Mouse (Mus musculus): ENCODE results near the gene Pde4c.

The Pde4c gene

DNA sequence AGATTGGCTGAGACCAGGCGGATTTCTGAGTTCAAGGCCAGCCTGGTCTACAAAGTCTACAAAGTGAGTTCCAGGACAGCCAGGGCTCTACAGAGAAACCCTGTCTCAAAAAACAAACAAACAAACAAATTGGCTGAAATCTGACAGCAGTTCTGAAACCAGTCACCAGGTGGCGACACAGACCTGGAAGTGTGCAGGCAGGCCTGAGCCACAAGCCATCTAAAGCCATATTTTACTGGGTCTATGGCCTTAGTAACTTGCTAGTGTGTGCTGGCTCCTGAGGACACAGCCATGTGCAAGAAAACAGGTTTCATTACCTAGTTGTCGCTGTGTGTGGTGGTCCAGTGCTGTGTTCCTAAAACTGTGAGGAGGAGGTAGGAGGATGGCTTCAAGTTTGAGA, 2.8 kb upstream of the Pde4c start:
- no peak for DNase-seq (ENCODE audit: low spot score)

DNA sequence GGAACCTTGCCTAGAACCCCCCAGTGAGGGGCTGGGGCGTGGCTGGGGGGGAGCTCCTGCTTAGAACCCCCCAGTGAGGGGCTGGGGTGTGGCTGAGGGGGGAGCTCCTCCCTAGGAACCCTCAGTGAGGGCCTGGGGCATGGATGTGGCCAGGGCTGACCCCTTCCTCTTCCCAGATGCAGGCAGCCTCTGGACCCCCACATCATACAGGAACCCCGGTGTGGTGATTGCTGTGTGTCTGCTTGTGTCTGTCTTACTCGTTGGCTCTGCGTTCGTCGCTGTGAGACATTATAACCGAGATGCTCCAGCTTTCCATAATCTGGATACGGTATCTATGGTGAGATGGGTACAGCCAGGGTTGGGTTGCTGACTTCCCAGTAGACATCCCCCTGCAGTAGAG, 1.9 kb upstream of the Pde4c start:
- DNase-seq (ENCODE audit: low spot score), result no peak

DNA sequence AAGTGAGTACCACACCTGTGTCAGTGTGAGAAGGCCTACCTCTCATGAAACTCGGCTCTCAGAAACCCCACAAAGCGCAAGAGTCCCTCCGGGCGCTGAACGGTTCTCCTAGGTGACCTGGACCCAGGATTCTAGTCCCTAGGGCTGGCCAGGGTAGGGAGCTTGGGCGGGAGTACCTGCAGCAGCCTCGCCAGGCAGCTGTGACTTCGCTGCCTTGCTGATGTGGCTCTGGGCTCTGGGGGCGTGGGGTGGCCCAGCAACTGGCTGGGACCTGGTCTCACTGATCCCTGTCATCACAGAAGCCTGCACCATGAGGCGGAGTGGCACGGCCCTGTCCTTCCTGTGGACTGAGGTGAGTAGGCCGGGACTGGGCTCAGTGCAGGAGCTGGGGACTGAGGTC, 696 bp downstream of the Pde4c start:
- DNase-seq (ENCODE audit: low spot score), result no peak

DNA sequence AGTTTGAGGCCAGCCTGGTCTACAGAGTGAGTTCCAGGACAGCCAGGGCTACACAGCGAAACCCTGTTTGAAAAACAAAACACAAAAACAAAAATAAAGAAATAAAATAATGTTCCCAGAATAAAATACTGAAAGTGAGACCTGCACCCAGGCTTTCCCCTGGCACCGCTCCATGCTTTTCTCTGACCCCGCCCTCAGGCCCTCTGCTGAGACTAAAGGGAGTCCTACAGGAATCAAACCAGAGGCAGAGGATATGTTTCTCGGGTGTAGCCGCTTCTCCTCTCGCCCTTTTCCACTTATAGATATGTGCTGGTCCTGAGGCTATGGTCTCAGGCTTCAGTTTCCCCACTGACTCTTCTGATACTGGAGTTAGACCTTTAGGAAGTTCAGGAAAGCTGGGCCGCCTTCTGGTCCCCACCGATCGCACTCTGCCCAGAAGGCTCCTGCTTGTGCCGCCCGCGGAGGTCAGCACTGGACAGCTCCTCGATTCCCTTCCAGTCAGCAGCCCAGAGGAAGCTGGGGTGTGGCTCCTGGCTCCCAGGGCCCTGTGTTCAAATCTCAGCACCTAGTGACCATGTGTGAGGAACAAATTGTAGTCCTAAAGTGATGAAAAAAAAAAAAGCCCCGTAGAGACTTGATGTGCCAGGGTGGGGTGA, 2.4 kb downstream of the Pde4c start:
- no peak for DNase-seq (ENCODE audit: low spot score)

DNA sequence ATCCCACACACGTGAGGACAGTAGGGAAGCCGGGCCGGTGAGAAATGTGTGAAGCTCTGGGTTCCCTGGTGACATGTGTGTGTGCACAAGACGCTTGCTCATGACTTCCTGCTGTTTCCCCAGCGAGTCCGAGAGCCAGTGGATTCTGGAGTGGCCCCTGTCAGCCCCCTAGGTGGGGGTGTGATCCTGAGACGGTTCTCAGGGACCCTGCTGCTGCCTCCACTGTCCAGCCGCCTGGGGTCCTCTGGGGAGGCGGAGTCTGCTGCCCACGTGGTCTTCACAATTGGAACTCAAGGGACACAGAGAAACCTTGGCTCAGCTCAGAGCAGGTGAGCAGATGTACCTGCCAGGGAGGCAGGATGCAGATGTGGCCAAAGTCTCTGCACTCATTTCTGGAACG, 3.2 kb downstream of the Pde4c start:
- DNase-seq (ENCODE audit: low spot score), result no peak

DNA sequence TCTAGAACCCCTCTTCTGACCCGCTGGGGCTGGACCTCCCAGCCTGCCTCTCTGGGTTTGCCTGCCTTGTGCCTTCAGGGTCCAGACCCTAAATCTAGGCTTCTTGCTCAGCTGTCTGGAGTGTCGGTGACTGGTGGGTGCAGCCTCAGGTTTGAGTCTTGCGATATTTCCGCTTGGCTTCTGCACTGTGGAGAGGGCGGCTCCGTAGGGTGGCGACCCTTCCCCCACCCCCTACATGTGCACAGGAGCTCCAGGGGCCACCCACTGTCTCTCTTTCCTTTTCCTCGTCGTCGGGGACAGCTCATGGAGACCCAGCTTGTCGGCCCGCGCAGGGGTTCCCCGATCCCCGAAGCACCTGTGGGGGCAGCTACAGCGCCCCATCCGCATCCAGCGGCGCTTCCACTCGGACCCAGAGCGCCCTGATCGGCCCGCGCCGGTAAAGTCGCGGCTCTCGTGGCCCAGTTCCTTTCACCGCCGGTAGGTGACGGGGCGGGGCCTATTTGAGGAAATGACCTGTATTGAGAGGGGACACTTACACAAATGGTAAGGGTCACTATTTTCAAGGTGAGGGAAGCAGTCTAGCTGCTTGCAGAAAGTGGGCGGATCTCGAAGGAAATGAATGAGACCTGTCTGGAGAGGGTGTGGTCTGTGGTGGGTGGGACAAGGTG, 6.4 kb downstream of the Pde4c start:
- no peak for DNase-seq (ENCODE audit: low spot score)

DNA sequence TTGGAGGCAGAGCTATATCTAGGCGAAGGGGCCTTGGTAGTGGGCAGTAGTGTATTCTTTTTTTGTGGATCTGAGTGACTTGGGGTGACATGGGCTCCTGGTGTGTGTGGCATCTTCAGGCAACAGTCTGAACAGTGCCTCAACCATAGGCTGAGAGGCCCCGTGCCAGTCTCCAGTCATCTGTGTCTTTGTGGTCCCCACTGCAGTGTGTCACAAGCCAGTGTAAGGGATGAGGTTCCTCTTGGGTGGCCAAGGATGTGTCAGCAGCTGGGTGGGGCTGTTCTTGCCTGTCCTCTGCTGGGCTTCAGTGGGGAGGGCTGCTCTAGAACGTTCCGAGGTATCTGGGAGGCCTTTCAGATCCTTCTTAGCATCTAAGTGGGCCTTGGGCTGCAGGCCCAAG, 7.4 kb downstream of the Pde4c start:
- DNase-seq (ENCODE audit: low spot score), result no peak

DNA sequence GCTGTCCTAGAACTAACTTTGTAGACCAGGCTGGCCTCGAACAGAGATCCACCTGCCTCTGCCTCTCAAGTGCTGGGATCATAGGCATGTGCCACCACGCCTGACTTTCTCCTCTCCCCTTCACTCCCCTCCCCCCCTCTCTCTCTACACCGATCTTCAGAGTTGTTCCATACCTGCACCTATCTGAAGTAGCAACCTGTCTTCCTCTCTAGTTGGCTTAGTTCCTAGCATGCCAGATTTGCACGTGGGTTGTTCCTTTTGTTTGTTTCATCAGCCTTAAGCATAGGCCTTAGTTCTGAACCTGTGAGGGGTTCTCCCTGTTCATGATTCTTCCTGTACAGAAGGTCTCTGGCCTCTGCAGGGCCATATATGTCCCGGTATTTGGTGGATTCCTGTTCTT, 14.2 kb downstream of the Pde4c start:
- DNase-seq (ENCODE audit: low spot score), result no peak

DNA sequence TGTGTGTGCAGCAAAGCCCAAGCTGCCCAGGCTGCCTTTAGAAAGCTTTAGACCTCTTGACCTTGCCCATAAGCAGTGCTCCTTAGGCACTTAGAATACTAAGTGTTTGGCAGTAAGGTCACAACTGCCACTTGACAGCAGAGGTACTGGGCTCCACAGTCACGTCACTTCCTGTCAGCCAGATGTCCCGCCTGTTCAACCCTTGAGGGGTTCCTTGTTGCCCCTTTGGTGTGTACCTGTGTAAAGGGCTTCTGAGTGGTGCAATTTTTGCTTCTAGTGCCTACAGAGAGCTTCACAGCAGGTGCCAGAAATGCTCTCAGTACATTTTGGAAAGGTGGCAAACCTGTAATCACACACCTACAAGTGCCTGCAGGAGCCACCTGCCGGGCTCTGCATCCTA, 14.7 kb downstream of the Pde4c start:
- DNase-seq (ENCODE audit: low spot score), result no peak

DNA sequence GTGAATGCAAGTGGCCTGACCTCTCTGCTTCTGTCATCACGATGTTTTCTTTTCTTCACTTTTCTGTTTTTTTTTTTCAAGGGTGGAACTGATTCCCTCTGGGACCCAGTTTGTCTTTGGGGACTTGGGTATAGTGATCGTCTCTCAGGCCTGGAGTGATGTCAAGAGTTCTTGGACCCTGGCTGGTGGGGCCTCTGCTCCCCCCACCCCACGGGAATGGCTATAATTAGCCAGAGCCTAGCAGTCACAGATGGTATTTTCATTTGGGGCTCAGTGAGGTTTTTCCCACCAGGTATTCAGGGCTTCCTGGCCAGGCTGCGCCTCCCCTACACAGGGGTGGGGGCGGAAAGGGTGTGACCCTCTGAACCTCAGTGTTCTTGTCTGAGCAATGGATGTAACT, 18.1 kb downstream of the Pde4c start:
- DNase-seq (ENCODE audit: low spot score), result no peak

DNA sequence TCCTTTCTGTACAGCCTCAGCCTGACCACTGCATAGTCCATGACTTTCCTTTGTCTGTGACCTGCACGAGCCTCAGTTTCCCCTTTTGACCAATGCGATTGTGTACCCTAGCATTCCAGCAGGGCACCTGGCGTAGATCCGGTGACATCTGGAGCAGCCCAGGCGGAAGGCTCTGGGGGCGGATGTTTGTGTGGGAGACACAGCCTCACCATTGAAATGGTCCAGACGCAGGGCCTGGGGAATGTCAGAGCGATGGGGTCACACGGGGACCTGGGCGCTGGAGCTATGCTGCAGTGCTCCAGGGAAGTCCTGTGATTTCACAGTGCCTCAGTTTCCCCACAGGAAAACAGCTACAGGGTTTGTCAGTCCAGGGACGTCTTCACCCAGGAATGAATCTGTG, 18.7 kb downstream of the Pde4c start:
- no peak for DNase-seq (ENCODE audit: low spot score)

DNA sequence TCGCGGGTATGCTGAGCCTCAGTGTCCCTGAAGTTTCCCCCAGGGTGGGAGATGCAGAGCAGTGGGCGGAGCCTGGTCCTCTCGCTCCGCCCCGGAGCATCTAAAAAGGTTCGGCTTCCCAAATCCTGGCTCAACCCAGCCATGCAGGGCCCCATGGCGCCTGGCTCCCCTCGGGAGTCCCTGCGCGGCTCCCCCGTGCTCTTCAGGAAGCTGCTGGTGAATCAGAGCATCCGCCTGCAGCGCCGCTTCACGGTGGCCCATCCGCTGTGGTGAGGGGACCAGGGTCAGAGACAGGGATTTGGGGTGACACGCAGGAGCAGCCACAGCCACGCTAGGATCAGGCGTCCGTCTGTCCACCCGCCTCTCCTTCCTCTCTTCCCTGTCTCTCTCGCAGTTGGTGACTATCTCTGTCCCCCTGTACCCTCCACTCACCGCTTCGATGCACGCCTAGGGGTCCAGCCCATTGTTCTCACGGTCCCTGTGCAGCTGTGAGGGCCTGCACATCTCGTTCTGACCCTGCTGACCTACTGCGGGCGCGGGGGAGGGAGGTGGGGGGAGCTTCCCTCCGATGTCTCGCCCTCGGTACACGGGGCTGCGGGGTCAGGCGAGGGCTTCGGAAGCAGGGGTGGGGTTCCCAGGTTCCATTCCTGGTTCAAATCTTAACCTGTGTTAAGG, 19.6 kb downstream of the Pde4c start:
- no peak for DNase-seq (ENCODE audit: low spot score)

DNA sequence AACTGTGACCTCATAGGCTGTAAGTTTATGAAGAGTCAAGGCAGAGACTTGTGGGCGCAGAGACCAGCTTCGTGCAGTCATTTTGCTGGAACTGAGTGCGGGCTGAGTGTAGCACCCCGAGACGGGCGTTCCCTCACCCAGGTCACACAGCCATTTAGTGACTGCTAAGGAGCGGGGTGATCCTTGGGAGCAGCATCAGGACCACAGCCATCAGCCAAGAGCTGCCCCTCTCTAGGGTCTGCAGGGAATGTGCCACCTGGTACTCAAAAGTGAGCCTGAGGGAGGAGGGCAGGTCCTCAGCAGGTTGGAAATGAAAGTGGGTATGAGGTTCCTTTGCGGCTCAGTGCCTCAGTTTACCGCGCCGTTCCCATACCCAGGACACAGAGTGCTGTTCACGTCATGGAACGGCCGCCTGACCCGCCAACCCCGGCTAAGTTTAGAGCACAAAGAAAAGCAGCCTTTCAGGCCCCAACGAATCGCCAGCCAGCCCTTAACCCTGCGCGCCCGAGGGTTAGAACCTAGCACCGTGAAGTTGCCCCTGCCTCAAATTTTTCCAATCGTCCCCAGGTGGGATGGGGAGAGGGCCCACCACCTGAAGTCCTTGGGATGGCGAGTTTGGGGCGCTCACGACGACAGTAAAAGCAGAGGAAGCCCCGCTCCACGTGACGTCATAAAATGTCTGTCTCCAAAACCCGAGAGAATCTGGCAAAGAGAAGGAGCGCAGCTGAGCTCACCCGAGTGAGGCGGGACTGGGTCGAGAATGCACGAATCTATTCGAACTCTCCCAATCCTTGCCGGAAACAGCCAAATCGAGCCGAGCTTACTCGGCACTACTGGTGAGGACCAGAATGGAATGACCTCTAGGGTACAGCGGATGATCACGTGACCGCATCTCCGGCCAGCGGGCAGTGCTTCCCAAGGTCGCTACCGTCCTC, 20.4 kb downstream of the Pde4c start:
- DNase-seq (ENCODE audit: low spot score), result no peak

DNA sequence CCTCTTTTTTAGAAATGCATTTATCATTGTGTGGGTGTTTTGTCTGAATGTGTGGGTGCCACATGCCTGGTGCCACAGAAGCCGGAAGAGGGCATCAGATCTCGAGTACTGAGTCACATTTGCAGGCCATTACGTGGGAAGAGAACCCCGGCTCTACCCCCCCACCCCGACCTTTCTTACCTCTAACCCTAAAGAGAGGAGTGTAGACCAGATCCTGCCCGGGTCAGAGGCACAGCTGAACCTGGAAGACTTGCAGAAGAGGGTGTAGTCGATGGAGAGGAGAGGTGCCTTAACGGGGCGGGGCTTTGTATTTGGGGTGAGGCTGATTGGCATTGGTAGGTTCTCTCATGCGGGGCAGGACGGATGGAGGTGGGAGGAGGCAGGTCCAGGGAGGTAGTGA, 21.3 kb downstream of the Pde4c start:
- no peak for DNase-seq (ENCODE audit: low spot score)

DNA sequence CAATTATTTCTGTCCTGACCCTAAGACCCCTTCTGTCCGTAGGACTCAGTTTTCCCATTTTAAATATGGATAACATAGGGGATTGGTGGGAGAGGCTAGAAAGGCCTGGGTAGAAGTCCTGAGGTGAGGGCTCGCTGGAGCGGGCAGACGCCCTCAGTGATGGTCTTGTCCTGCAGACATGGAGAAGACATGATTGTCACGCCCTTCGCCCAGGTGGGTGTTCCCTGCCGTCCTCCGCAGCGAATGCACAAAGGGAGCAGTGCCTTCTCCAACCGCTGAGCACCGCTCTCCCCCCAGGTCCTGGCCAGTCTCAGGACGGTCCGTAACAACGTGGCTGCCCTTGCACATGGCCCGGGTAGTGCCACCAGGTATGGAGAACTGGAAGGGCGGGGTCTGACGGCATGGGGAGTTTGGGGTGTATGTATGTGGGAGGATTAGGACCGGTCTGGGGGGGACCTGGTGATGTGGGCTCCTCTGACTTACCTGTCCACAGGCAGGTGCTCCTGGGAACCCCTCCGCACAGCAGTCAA, 22.2 kb downstream of the Pde4c start:
- DNase-seq (ENCODE audit: low spot score), result no peak

DNA sequence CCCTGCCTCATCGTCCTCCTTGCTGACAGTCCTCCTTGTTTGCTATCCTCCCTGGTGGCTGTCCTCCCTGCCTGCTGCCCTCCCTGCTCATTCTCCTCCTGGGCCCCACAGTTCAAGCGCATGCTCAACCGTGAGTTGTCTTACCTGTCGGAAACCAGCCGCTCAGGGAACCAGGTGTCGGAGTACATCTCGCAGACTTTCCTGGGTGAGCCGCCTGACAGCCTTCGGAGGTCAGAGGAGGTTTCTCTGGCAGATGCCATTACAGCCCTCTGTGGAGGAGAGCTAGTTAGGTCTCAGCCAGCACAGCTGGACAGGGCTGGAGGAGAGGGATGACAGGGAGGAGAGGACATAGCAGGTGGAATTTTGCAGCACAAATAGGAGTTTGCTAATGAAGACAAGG, 23.2 kb downstream of the Pde4c start:
- no peak for DNase-seq (ENCODE audit: low spot score)

DNA sequence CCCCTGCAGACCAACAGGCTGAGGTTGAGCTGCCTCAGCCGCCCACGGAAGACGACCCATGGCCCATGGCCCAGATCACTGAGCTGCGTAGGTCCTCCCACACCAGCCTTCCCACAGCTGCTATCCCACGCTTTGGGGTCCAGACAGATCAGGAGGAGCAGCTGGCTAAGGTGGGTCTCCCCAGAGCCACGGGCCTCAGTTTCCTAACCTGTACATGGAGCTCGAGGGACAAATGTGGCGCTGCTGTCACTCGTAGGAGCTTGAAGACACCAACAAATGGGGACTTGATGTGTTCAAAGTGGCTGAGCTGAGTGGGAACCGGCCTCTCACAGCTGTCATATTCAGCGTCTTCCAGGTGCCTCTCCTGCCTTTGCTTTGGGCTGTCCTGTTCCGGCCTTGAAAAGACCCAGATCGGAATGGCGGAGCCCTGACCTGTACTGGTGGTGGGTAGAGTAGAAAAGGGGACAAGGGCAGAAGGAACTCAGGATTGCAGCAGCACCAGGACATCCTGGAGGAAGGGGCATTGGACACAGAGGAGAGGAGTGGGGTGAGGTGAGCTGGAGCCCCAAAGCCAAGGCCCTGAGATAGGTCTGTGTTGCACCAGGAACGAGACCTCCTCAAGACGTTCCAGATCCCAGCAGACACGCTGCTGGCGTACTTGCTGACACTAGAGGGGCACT, 23.8 kb downstream of the Pde4c start:
- no peak for DNase-seq (ENCODE audit: low spot score)

DNA sequence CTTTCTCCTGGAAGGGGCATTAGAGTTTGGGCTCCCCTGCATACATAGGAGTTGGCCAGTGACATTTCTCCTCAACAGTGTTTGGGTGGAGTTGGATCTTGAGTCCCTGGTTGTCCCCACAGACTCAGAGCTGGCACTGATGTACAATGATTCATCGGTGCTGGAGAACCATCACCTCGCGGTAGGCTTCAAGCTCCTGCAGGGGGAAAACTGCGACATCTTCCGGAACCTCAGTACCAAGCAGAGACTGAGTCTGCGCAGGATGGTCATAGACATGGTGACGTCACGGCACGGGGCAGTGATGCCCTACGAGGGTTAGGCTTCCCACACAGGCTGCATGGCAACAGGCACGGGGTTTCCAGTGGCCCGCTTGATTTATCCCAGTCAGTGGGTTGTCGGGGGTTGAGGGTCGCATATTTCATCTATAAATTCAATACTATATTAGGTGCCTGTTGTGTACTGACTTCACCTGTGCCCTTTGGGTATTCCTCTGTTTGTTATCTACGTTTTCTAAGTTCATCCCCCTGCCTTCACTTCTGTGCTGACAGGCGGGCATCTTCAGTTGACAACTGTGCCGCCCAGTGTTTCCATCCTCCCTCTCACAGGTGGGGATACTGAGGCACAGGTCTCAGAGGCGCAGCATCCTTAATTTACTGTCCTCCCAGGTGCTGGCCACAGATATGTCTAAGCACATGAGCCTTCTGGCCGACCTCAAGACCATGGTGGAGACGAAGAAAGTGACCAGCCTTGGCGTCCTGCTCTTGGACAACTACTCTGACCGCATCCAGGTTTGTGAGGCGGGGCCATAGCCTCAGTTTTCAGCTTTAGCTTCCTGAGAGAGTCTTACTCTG, 25.0 kb downstream of the Pde4c start:
- DNase-seq (ENCODE audit: low spot score), result no peak

DNA sequence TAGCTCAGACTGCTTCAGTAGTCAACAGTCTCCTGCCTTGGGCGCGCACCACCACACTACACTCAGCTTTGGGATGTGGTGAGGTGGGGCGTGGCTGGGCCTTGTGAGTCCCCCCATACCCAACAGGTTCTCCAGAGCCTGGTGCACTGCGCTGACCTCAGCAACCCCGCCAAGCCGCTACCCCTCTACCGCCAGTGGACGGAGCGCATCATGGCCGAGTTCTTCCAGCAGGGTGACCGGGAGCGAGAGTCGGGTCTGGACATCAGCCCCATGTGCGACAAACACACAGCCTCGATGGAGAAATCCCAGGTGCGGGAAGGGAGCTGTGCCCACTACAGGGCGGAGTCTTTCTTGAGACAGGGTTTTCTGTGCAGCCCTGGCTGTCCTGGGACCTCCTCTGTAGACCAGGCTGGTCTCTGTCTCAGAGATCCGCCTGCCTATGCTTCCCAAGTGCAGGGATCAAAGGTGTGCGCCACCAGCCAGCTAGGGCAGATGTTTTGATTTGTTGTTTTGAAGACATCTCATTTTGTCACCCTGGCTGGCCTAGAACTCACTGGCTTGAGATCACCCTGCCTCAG, 25.7 kb downstream of the Pde4c start:
- DNase-seq (ENCODE audit: low spot score), result no peak

DNA sequence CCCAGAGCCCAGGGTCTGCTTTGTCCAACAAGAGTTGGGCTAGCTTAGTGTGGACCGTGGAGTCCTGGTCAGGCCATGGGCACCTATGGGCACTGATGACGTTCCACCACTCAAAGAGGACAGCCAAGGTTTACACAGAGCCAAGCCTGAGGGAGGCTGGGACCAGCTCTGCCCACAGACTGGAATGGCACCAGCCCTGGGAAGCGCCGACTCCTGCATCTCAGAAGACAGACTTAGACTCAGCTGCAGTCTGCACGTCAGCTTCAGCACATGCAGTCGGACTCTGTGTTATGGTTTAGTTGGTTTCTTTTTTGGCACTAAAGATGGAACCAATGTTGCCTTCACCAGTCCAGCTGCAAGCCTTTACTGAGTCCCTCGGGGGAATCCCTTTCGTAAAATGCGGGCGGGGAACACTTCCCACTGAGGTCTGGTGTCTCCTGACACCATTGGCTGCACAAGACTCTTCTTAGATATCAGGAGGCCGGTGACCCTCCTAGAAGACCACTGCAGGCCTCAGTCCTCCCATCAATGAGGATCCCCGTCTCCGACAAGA, 26.7 kb downstream of the Pde4c start:
- DNase-seq (ENCODE audit: low spot score), result no peak
